Mouse (Mus musculus): ENCODE data around the gene Krt28. TPM values are rescaled to one million over a fixed set of nuclear protein-coding genes. Genes with fewer than 3 reads are reported as not detected.

Krt28 gene
- total RNA-seq, 2 experiments from 2014 or later = not detected

DNA sequence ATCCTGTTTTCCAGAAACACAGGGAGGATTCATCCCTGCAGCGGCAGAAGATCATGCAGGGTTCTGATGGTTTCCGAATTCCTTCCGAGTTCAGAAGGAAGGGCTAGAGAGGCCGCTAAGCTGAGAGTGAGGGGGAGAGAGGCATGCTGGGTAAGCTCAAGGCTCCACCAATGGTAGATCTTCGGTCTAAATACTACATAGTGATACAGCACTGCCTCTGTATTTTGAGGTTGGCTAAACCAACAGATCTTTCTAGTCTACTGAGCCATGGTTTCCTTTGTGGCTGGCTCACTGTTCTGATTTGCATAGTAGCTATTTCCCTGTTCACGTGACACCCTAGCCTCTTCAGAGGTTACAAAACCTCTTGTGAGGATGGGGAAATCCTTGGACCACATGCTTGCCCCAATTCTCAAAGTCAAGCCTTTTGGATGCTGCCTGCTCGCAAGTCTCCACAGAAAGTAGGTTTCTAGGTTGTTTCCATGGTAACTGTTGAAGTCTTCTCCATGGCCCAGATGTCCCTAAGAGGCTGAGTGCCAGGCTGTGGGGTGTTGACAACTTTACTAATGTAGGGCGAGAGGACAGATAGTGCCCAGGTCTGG, 4.8 kb downstream of the Krt28 start:
- DNase-seq = no peak
- intact Hi-C loops (cut with DNase I) = no loop called here

DNA sequence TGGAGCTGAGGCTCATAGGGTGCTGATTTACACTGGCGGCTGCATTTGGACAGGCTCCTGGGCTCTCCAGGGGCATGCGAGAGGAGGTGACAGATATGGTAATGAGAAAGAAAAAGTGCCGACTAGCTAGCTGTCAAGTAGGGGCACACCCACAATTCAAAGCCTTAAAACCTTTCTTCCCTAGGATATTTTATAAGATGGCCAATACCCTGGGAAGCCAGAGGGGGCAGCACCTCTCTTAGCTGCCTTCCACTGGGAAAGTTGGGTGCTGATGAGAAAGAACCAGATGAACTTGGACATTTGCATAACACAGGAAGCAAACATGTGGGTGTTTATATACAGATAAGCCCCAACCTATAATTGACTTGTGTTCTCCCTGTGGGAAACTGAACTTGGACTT, 5.5 kb downstream of the Krt28 start:
- no peak for DNase-seq
- intact Hi-C loops (cut with DNase I) = no loop called here

DNA sequence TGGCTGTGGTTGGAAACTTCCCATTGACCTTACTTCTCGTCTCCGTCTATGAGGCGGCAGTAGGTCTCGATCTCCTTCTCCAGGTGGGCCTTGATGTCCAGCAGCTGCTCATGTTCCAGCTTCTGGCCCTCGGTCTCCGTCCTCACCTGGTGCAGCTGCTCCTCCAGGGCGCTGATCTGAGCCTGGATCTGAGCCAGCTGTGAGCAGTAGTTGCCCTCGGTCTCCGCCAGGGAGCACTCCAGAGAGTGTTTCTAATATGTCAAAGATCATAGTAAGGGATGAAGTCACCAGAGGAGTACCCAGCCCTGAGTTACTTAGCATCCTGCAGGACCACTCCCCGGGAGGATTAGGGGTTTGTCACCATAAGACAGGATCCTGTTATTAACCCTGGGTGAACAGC, 7.9 kb downstream of the Krt28 start:
- intact Hi-C loops (cut with DNase I) = no loop called here
- DNase-seq = no peak

DNA sequence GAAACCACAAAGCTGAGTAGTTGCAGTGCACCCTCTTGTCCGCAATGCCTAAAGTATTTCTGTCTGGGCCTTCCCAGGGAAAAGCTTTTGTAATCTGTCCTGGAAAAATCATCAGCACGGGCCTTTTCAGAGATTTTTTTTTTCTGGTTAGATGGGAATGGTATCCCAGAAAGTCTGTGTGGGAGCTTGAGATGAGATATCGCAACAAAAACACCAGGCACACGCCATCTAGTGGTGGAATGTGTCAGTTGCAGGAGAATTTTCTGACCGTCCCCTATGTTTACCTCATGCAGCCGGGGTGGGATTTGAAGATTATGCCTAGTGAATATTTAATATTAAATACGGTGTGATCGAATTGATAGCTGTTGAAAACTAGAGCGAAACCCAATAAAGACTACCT, 10.3 kb downstream of the Krt28 start:
- DNase-seq = no peak
- intact Hi-C loops (cut with DNase I) = loop anchor here (2.0 kb wide), 1 partner anchor 54 kb away; no protein-coding TSS in a partner anchor

- intact Hi-C loops (cut with DNase I) = no loop called here
- DNase-seq = no peak
Measured at GRCm38 (mm10) chr11:99361423-99361822, 13.3 kb downstream of the Krt28 start.

GRCm38 (mm10) chr11:99351004-99351403, 23.7 kb downstream of the Krt28 start, which contains the start of gene Krt27:
TSS of gene Krt27 (minus strand) at chr11:99351104.
- no peak for DNase-seq
- intact Hi-C loops (cut with DNase I) = no loop called here

- DNase-seq = no peak
- intact Hi-C loops (cut with DNase I) = no loop called here
Measured at GRCm38 (mm10) chr11:99339299-99339847, 35.3 kb downstream of the Krt28 start.

DNA sequence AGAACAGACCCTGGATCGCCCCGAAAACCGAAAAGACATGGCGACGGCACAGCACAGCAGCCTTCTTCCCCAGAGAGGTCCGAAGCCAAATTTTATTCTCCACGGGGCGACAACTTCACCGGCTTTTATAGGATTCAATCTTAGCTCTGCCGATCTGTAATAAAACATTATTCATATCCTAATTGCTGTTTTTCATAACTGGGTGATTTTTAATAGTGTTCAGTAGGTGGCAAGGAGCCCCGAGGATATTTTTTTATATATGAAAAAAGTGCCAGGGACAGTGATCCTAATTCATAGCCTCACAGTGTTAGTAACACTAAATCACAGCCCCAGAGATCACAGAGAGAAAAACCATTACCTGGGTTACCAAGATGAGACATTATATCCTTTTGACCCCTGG, 36.8 kb downstream of the Krt28 start, which contains the start of gene Krt26:
TSS of gene Krt26 (minus strand) at position 101 of the 400 bp plus-strand sequence.
- intact Hi-C loops (cut with DNase I) = no loop called here
- DNase-seq = no peak

DNA sequence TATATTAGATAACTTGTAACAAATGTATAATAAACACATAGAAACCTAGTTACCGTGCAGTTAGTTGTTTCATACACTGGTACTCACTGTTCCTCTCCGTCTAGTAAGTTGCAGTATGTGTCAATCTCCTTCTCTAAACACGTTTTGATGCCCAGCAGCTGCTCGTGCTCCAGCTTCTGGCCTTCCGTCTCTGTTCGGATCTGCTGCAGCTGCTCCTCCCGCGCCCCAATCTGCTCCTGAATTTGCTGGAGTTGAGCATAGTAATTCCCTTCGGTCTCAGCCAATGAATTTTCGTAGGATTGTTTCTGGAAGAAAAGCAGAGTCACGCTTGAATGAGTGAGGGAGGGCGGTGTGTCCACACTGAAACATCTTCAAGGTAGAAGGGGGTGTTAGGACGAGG, 41.3 kb downstream of the Krt28 start:
- intact Hi-C loops (cut with DNase I) = no loop called here
- DNase-seq = no peak

DNA sequence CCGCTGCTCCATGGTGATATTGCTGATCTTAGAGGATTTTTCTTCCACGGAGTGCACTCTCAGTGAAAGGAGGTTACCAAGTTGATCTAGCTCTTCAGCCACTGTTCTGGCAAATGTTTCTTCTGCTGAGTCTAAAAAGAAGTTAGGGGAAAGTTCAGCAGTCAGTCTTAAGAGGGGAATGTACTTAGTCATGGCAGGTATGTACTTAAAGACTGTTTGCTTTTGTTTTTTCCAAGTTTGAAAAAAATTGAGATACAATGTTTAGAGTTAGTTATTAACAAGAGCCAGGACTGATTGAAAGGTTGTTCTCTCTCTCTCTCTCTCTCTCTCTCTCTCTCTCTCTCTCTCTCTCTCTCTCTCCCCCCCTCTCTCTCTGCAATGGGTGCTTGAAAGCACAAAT, 45.0 kb downstream of the Krt28 start:
- no peak for DNase-seq
- intact Hi-C loops (cut with DNase I) = no loop called here

DNA sequence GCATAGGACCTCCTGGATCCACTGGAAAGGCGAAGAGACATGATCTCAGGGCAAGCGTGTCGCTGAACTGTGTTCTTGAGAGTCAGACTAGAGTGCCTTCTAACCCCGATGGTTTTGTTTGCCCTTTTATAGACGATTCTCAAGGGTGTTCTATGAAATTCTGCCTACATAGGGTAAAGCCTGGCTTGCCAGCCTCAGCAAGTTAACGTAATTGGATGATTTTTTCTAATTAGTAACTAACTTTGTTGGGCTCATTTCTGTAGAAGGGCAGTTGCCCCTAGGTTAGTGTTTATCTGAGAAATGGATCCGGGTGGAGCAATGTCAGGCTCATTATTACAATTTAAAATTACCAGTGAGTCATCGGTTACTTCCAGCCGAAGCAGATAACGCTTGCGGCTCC, 51.9 kb downstream of the Krt28 start, which contains the start of gene Krt25:
TSS of gene Krt25 (minus strand) at position 101 of the 400 bp plus-strand sequence.
- intact Hi-C loops (cut with DNase I) = no loop called here
- DNase-seq = no peak

DNA sequence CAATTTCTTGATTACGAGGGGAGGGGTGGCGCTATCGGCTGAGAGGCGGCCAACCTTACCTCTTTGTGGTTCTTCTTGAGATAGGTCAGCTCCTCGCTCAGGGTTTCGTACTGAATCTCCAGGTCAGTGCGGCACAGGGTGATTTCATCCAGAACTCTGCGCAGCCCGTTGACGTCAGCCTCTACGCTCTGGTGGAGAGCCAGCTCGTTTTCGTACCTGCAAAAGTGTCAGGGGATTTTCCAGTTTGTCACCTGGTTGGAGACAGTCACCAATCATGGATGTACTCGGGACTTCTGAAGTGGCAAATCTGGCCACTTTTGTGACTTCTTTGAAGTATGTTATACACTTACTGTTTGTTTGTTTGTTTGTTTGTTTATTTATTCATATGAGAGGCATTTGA, 53.6 kb downstream of the Krt28 start:
- intact Hi-C loops (cut with DNase I) = no loop called here
- DNase-seq = no peak

GRCm38 (mm10) chr11:99319127-99319526, 55.6 kb downstream of the Krt28 start:
- intact Hi-C loops (cut with DNase I) = no loop called here
- DNase-seq = no peak

DNA sequence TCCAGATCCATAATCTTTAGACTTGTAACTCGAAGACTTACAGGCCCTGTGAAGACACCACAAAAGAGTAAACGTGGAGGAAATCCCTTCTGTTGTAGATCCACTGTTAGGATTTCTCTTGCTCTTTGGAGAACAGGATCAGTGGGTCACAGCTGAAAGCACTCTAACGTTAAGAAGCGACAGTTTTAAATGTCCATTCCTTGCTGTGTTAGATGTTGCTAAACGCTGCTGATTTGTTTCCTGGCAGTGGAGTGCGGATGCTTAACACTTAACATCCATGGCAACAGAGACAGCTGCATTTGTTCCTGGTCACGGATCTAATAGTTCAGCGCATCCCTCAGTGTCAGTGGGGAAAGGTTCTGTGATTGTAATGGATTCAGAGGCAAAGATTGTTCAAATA, 58.2 kb downstream of the Krt28 start:
- no peak for DNase-seq
- intact Hi-C loops (cut with DNase I) = no loop called here

Other genes with a start within 250 kb of the Krt28 start
- gene Ccr7, start 219.8 kb downstream of the Krt28 start, total RNA-seq (2021) = under 1 TPM; 0.38 to 0.58 TPM
- 10 to 100 TPM; 42.9 to 47.8 TPM for gene Smarce1, start 143.9 kb downstream of the Krt28 start, total RNA-seq (2021)
- gene Krt222, start 130.8 kb downstream of the Krt28 start, total RNA-seq (2021) = 10 to 100 TPM; 25.6 to 33.4 TPM
- gene Krt24, start 89.6 kb downstream of the Krt28 start, total RNA-seq (2021) = not detected
- not detected for gene Krt25, start 52.0 kb downstream of the Krt28 start, total RNA-seq (2021)
- not detected for gene Krt26, start 36.9 kb downstream of the Krt28 start, total RNA-seq (2021)
- not detected for gene Krt27, start 23.8 kb downstream of the Krt28 start, total RNA-seq (2021)
- gene Krt10, start 14.5 kb upstream of the Krt28 start, total RNA-seq (2021) = 1 to 10 TPM; 3.4 to 3.7 TPM
- gene Krt12, start 47.4 kb upstream of the Krt28 start, total RNA-seq (2021) = not detected
- not detected for gene Krt20, start 63.2 kb upstream of the Krt28 start, total RNA-seq (2021)
- not detected for gene Krt23, start 118.2 kb upstream of the Krt28 start, total RNA-seq (2021)
- not detected for gene Krt39, start 146.4 kb upstream of the Krt28 start, total RNA-seq (2021)
- not detected for gene Krt40, start 168.3 kb upstream of the Krt28 start, total RNA-seq (2021)
- not detected for gene Krtap3-3, start 176.0 kb upstream of the Krt28 start, total RNA-seq (2021)
- gene Krtap3-2, start 181.9 kb upstream of the Krt28 start, total RNA-seq (2021) = not detected
- not detected for gene Gm11939, start 184.6 kb upstream of the Krt28 start, total RNA-seq (2021)
- not detected for gene Krtap3-1, start 191.7 kb upstream of the Krt28 start, total RNA-seq (2021)
- gene Krtap1-5, start 206.1 kb upstream of the Krt28 start, total RNA-seq (2021) = not detected
- gene Krtap1-4, start 208.8 kb upstream of the Krt28 start, total RNA-seq (2021) = not detected
- not detected for gene Krtap1-3, start 216.4 kb upstream of the Krt28 start, total RNA-seq (2021)
- gene Krtap9-3, start 223.2 kb upstream of the Krt28 start, total RNA-seq (2021) = not detected
- gene Gm11938, start 228.4 kb upstream of the Krt28 start, total RNA-seq (2021) = not detected
- not detected for gene Gm11937, start 235.3 kb upstream of the Krt28 start, total RNA-seq (2021)
- not detected for gene Krtap2-4, start 239.9 kb upstream of the Krt28 start, total RNA-seq (2021)
- not detected for gene Gm11562, start 245.5 kb upstream of the Krt28 start, total RNA-seq (2021)

All from heart, postnatal 36 days (tissue).